Mouse (Mus musculus): ENCODE measurements at regions not wholly inside any gene's neighbourhood (a gene's known extent, or its start where the extent isn't known, plus 50 kb on each side); places are given as distances from the start of the nearest gene placed in this dataset.

DNA sequence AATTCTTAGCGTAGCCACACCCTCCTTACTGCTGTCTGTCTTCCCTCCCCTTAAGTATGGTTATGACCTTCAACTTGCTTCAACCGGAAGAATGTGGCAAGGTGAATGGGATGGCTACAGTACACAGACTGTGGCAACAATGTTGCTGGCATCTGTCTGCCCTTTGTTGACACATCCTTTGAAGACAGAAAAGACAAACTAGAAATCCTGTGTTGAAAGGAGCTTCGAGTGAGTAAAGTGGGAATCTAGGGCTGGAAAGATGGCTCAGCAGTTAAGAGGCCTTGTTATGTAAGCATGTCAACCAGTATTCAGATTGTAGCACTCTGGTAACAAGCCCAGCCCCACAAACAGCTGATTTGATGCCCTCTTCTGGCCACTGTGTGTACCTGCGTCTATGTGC is 60.2 kb upstream of the Ercc4 start:
- no peak for DNase-seq

DNA sequence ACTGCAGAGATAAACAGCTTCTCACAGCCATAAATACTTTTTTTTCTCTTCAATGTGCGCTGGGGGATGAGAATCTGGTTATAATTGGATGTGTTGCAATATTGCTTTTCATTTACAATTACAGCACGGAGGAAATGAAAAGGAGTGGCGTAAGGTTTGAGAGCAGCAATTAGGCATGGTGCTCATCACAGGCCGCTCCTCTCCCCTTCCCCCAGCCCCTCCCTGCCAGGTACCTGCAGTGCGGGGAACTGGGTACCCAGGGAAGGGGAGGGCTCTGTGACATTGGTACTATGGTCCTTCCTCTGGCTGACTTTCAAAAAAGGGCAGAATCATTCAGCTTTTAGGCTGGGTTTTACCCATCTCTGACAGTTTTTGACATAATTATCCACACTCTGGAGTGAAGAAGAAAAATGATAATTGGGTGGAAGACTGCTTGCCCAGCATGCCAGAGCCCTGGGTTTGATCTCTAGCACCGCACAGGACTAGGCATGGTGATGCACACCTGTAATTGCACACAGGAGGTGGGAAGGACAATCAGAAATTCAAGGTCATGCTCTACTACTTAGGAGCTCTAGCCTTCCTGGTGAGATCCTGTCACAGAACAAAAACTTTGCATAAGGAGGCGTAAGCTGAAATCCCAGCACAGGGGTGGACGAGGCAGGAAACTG is 59.1 kb upstream of the Ercc4 start:
- no peak for DNase-seq

DNA sequence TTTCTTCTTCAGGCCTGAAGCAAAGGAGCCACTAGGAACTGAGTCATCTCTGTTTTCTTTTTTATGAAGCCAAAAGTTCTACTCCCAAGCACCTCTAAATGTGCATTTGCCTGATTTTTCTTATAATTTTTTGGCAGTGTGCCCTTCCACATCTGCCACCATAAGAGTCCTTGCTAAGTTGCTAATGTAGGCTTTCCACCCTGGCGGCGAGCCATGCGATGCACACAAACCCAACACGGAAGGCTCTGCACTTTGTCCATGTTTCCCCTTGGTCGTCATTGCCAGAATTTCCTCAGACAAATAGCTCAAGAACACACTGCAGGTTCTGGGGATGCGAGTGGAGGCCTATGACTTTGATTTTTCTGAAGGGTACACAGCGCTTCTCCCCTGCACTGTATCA is 54.5 kb upstream of the Ercc4 start:
- DNase-seq, result no peak
